13 mouse cellular contexts compared by ENCODE assay signal in the genomic region with DNA sequence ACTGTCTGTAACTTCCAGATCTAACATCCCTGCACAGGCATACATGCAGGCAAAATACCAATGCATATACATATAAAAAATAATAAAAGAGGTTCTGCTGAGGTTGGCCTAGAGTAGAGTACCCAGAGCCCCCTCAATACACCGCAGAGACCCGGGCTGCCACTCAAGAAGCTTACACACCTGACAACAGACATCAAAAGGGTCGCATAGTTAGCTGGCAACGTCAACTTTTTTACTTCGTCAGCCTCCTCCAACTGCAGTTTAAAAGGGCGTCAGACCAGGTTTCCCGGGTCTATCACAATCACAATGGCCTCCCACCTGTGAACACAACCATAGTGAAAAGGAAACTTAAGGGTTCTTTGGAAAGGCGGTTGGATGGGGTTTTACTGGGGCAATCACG. TPM values are rescaled to one million over a fixed set of nuclear protein-coding genes. Genes with fewer than 3 reads are reported as not detected.
"Had no signal": no experiment of that assay in that cellular context is flagged by ENCODE, and none has a peak within 500 bp of the region (broad histone marks: within the 10 kb centered on the region; RNA-seq: fewer than 3 reads in every experiment).

No protein-coding gene starts in this region.

- H3K4me1 ChIP-seq: midbrain, embryonic 12.5 days; neural tube, embryonic 12.5 days had no signal

- DNase-seq: kidney, adult 2 months; kidney, postnatal 14 days; layer of hippocampus, postnatal 36 days; retina, postnatal 1 day; right cerebral cortex, postnatal 4 days; spleen, adult 18-20 months had no signal

- H3K4me3 ChIP-seq: kidney, embryonic 15.5 days; limb, embryonic 15.5 days; liver, embryonic 12.5 days; lung, embryonic 15.5 days; midbrain, embryonic 12.5 days; neural tube, embryonic 12.5 days had no signal

- H3K27ac ChIP-seq: kidney, embryonic 15.5 days; limb, embryonic 15.5 days; liver, embryonic 12.5 days; lung, embryonic 15.5 days; midbrain, embryonic 12.5 days; neural tube, embryonic 12.5 days had no signal

- H3K27me3 ChIP-seq: kidney, embryonic 15.5 days; limb, embryonic 15.5 days; liver, embryonic 12.5 days; lung, embryonic 15.5 days; midbrain, embryonic 12.5 days; neural tube, embryonic 12.5 days had no signal

- H3K9me3 ChIP-seq: kidney, embryonic 15.5 days; limb, embryonic 15.5 days; liver, embryonic 12.5 days; lung, embryonic 15.5 days; midbrain, embryonic 12.5 days; neural tube, embryonic 12.5 days had no signal

RNA-seq across cellular contexts. Expression of a gene that starts 9.9 kb away (rescaled TPM):
- polyA plus RNA-seq: midbrain, embryonic 16.5 days had no signal

RNA-seq across cellular contexts. Expression of a gene that starts 35.7 kb away (rescaled TPM):
- polyA plus RNA-seq: midbrain, embryonic 12.5 days; midbrain, embryonic 16.5 days had no signal
